Mouse (Mus musculus) B cell, adult 67 days (primary cell): ENCODE data around the gene Asb17. TPM values are rescaled to one million over a fixed set of nuclear protein-coding genes. Genes with fewer than 3 reads are reported as not detected.

ENCODE experiments used
- total RNA-seq, 2 experiments: library from RNA; stranded (reverse); gene quantifications; 4 replicates each; pipeline ENCODE4 v1.2.4; 2023

Gene Asb17
- not detected for total RNA-seq

GRCm38 (mm10) chr3:153844030-153844429, at the start of gene Asb17:
Asb17 (plus strand) TSS chr3:153844209.

Other genes with a start within 250 kb of the Asb17 start
- 10 to 100 TPM in 1 of 2 experiments, 1 to 10 TPM in 1; 9.6 to 14.1 TPM for gene St6galnac3, start 119.0 kb upstream of the Asb17 start, total RNA-seq
- gene Msh4, start 61.9 kb downstream of the Asb17 start, total RNA-seq, result under 1 TPM; 0.26 to 0.30 TPM
- gene Rabggtb, start 68.8 kb downstream of the Asb17 start, total RNA-seq, result 10 to 100 TPM; 51.4 to 68.9 TPM
- gene Acadm, start 100.4 kb downstream of the Asb17 start, total RNA-seq, result 10 to 100 TPM; 53.4 to 53.7 TPM
- not detected for gene Slc44a5, start 129.2 kb downstream of the Asb17 start, total RNA-seq